Mouse (Mus musculus): Measurements from ENCODE around the gene Pygb. TPM values are rescaled to one million over a fixed set of nuclear protein-coding genes. Genes with fewer than 3 reads are reported as not detected.
A peak's percentile ranks its signal among the peaks of the same experiment; 100 is the strongest.

The Pygb gene
- polyA plus RNA-seq, 1 experiment: 25.7 TPM

DNA sequence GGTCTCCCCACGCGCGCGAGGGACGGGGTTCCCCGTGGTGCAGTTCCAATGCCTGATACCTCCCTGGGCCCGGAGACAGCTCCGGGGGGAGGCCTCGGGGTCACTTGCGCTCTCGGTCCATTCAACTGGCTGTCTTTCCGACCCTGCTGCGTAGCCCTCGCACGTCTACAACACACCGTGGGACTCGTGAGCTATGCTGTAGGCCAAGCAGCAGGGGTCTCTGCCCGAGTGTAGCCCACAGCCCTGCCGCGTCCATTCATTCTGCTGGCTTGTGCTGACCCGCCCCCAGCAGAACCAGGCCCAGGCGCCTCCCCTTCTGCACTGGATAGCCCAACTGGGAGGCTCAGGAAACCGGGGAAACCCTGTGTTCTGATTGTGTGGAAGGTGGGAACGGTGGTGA, 37.3 kb upstream of the Pygb start:
- no peak for DNase-seq (ENCODE audit: low read depth in 1 of 2, low spot score in 2 of 2)
- under 1% methylated on average over 24 of the region's 24 CpGs for whole genome bisulfite sequencing
- H3K4me1 ChIP-seq (ENCODE audit: control insufficient read depth, insufficient read depth, insufficient read length): peaks cover 6% of the 10 kb centered on the region; the same call in 1 of the 2 replicates
- H3K36me3 ChIP-seq (ENCODE audit: control insufficient read depth, insufficient read depth, low read length): peaks cover 6% of the 10 kb centered on the region
- no peaks in the 10 kb centered on the region for H3K27me3 ChIP-seq (ENCODE audit: control insufficient read depth, insufficient read depth, low read length)
- H3K4me3 ChIP-seq (ENCODE audit: extremely low read depth, insufficient read depth, insufficient read length): peak overlapping the region; percentile 76
- TF ChIP-seq CTCF (IDR thresholded peaks at IDR 0.05; ENCODE audit: extremely low read depth, insufficient read depth, insufficient read length, insufficient replicate concordance): no peak
- TF ChIP-seq POLR2A (IDR thresholded peaks at IDR 0.05; ENCODE audit: low read depth, low read length): no peak
- H3K27ac ChIP-seq (ENCODE audit: insufficient read depth, low read length): peak overlapping the region; percentile 85

DNA sequence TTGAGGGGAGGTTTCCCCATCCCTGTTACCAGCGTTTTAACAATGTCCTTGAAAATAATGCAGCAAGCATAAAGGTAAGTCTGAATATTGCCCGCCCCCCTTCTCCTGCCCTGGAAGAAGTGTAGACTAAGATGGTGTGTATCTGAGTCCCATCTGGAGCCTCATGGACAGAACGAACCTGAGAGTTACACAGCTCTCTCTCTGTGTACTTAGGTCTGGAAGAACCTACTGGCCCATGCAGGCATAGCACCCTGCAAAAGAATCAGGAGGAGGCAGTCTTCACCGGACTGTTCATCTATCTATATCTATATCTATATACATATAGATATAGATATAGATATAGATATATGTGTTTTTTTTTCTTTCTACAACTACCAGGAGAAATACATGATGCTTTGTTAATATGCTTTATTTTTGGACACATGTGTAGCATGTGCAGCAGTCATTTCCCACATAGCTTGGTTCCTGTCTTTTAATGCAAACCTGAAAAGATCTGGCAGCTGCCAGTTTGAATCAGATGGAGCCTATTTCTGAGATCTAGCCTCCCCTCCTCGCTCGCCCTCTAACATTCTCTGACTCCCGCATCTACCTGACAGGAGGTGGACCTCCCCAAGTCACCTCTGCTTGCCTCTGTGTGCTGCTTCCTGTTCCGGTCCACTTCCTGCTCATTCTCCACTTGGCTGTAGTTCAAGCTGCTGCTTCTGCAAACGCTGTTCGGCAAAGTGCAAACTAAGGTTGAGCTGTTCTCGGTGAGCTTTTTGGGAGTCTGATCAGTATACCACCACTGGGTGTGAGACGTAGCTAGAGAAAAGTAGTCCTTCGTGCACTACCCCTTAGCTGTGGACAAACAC, 36.2 kb upstream of the Pygb start:
- Histone ChIP-seq H3K4me1 (ENCODE audit: control insufficient read depth, insufficient read depth, insufficient read length) (peaks cover 6% of the 10 kb centered on the region; the same call in 1 of the 2 replicates), H3K27me3 (ENCODE audit: control insufficient read depth, insufficient read depth, low read length) (no peaks in the 10 kb centered on the region), H3K27ac (ENCODE audit: insufficient read depth, low read length) (no peak overlapping the region), H3K36me3 (ENCODE audit: control insufficient read depth, insufficient read depth, low read length) (peaks cover 8% of the 10 kb centered on the region), H3K4me3 (ENCODE audit: extremely low read depth, insufficient read depth, insufficient read length) (peak overlapping the region; percentile 17; the same call in 1 of the 2 replicates)
- TF ChIP-seq POLR2A (IDR thresholded peaks at IDR 0.05; ENCODE audit: low read depth, low read length) (no peak), CTCF (IDR thresholded peaks at IDR 0.05; ENCODE audit: extremely low read depth, insufficient read depth, insufficient read length, insufficient replicate concordance) (no peak; the same call in 1 of the 2 replicates)
- DNase-seq (ENCODE audit: low read depth in 1 of 2, low spot score in 2 of 2): peak; percentile 17 to 52
- 19% methylated on average over 13 of the region's 13 CpGs for WGBS

DNA sequence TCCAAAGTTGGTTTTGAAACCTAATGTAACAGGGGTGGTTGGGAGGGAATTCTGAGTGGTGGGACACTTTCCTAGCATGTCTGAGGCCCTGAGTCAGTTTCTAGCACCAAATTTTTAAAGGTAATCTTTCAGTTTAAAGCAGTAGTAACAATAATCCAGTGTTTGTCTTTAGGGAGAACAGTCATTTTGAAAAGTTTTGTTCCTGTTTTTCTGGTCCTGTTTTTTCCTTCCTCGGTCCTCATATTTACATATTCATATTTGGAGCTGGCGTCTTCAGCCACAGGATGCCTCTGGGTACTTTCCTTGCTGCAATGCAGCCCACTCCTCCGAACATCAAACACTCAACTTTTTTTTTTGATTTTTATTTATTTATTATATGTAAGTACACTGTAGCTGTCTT, 31.5 kb upstream of the Pygb start:
- H3K27me3 ChIP-seq (ENCODE audit: control insufficient read depth, insufficient read depth, low read length): no peaks in the 10 kb centered on the region
- peaks cover 1% of the 10 kb centered on the region; the same call in 1 of the 2 replicates for H3K4me1 ChIP-seq (ENCODE audit: control insufficient read depth, insufficient read depth, insufficient read length)
- H3K4me3 ChIP-seq (ENCODE audit: extremely low read depth, insufficient read depth, insufficient read length): no peak overlapping the region
- H3K27ac ChIP-seq (ENCODE audit: insufficient read depth, low read length): no peak overlapping the region
- no peak for DNase-seq (ENCODE audit: low read depth in 1 of 2, low spot score in 2 of 2)
- TF ChIP-seq POLR2A (IDR thresholded peaks at IDR 0.05; ENCODE audit: low read depth, low read length) (no peak), CTCF (IDR thresholded peaks at IDR 0.05; ENCODE audit: extremely low read depth, insufficient read depth, insufficient read length, insufficient replicate concordance) (no peak)
- peaks cover 27% of the 10 kb centered on the region for H3K36me3 ChIP-seq (ENCODE audit: control insufficient read depth, insufficient read depth, low read length)
- WGBS: 85% methylated on average over 3 of the region's 3 CpGs

DNA sequence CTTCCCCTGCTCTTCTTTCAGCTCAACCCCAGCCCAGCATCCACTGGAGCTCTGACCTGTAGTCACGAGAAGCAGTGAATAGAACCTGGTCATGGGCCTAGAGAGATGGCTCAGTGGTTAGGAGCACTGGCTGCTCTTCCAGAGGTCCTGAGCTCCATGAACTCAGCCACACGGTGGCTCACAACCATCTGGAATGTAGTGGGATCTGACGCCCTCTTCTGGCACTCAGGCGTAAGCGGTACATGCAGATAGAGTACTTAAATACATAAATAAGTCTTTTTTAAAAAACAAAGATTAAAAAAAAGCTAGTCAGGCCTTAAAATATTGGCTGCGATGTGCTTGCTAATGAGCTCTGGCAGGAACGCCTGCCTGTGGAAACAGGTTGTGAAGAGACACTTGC, 25.1 kb upstream of the Pygb start:
- Histone ChIP-seq H3K27me3 (ENCODE audit: control insufficient read depth, insufficient read depth, low read length) (no peaks in the 10 kb centered on the region), H3K27ac (ENCODE audit: insufficient read depth, low read length) (no peak overlapping the region), H3K36me3 (ENCODE audit: control insufficient read depth, insufficient read depth, low read length) (peaks cover 38% of the 10 kb centered on the region), H3K4me3 (ENCODE audit: extremely low read depth, insufficient read depth, insufficient read length) (no peak overlapping the region), H3K4me1 (ENCODE audit: control insufficient read depth, insufficient read depth, insufficient read length) (no peaks in the 10 kb centered on the region)
- WGBS: 91% methylated on average over 7 of the region's 7 CpGs
- no peak for DNase-seq (ENCODE audit: low read depth in 1 of 2, low spot score in 2 of 2)
- no peak for TF ChIP-seq POLR2A (IDR thresholded peaks at IDR 0.05; ENCODE audit: low read depth, low read length)

DNA sequence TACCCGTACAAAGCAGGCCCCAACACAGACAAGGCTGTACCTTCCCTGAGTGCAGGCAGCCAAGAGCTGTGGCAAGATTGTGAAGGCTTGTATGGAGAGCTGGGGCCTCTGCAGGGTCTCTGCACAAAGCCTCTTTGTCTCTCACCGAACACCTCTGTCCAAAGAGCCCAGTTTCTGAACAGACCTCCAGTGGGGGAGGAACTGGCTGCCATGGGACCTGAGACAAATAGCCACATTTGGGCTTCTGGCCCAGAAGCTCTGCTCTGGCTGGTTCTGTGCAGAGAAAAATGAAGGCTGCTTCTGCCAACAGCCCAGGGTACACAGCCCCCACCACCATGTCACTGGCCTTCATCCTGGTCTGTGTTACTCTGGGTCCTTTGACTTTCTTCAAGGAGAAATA, 20.9 kb upstream of the Pygb start:
- DNase-seq (ENCODE audit: low read depth in 1 of 2, low spot score in 2 of 2): no peak
- 89% methylated on average over 2 of the region's 2 CpGs for WGBS
- no peaks in the 10 kb centered on the region for H3K27me3 ChIP-seq (ENCODE audit: control insufficient read depth, insufficient read depth, low read length)
- no peaks in the 10 kb centered on the region for H3K4me1 ChIP-seq (ENCODE audit: control insufficient read depth, insufficient read depth, insufficient read length)
- no peak overlapping the region for H3K4me3 ChIP-seq (ENCODE audit: extremely low read depth, insufficient read depth, insufficient read length)
- peaks cover 42% of the 10 kb centered on the region for H3K36me3 ChIP-seq (ENCODE audit: control insufficient read depth, insufficient read depth, low read length)
- H3K27ac ChIP-seq (ENCODE audit: insufficient read depth, low read length): no peak overlapping the region
- TF ChIP-seq POLR2A (IDR thresholded peaks at IDR 0.05; ENCODE audit: low read depth, low read length): no peak
- TF ChIP-seq CTCF (IDR thresholded peaks at IDR 0.05; ENCODE audit: extremely low read depth, insufficient read depth, insufficient read length, insufficient replicate concordance): no peak

DNA sequence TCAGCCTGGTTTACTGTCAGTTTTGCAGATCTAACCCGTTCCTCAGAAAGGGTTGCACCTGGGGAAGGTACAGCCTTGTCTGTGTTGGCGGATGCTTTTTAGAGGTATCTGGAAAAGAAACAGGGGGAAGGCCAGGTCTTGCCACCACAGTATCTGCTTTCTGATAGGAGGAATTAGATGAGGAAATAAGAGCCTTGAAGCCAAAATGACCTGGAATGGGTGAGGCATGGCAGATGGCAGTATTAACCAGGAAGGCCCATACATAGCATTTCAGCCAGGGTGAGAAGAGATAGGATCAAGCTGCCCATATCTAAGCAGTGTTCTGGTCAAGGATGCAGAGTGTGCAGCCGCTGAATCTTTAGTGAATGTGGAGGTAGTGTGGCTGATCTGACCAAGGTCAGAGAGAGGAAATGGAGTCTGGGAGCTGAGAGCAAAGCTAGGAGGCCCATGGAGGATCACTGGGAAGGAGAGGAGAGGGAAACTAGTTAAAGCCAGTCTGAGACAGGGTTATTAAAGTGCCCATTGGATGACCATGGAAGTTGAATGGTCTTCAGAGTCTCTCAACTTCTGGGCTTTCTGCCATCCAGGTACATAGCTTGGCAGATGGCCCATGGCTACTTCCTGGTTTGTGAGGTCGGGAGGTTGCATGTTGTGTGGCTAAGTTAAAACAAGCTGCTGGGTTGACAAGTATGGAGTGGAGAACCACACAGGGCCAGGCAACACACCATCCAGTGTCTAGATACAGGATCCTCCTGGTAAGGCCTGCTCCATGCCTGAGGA, 20.3 kb upstream of the Pygb start:
- H3K36me3 ChIP-seq (ENCODE audit: control insufficient read depth, insufficient read depth, low read length): peaks cover 39% of the 10 kb centered on the region
- no peak for TF ChIP-seq POLR2A (IDR thresholded peaks at IDR 0.05; ENCODE audit: low read depth, low read length)
- TF ChIP-seq CTCF (IDR thresholded peaks at IDR 0.05; ENCODE audit: extremely low read depth, insufficient read depth, insufficient read length, insufficient replicate concordance): no peak
- H3K4me1 ChIP-seq (ENCODE audit: control insufficient read depth, insufficient read depth, insufficient read length): no peaks in the 10 kb centered on the region
- H3K27ac ChIP-seq (ENCODE audit: insufficient read depth, low read length): no peak overlapping the region
- DNase-seq (ENCODE audit: low read depth in 1 of 2, low spot score in 2 of 2): no peak
- no peaks in the 10 kb centered on the region for H3K27me3 ChIP-seq (ENCODE audit: control insufficient read depth, insufficient read depth, low read length)
- no peak overlapping the region for H3K4me3 ChIP-seq (ENCODE audit: extremely low read depth, insufficient read depth, insufficient read length)
- 78% methylated on average over 4 of the region's 4 CpGs for WGBS
